Mouse (Mus musculus): ENCODE data around the gene Hoxb13. TPM values are rescaled to one million over a fixed set of nuclear protein-coding genes. Genes with fewer than 3 reads are reported as not detected.

The Hoxb13 gene
- polyA plus RNA-seq, 1 experiment from 2014 or later, result 1.1 TPM

- Histone ChIP-seq H3K36me3 (no peaks in the 10 kb centered on the region), H3K9me3 (no peaks in the 10 kb centered on the region), H3K27me3 (replicated peaks) (no peaks in the 10 kb centered on the region), H3K4me1 (no peaks in the 10 kb centered on the region), H3K4me2 (replicated peaks) (no peak overlapping the region), H3K27ac (no peak overlapping the region), H3K9ac (no peak overlapping the region), H3K4me3 (no peak overlapping the region)
- 37% methylated on average over 2 of the region's 2 CpGs for WGBS
- no peak for ATAC-seq (ENCODE audit: low FRiP score, low read depth)
Measured at GRCm38 (mm10) chr11:96223813-96224212, 29.7 kb downstream of the Hoxb13 start.

GRCm38 (mm10) chr11:96227676-96228075 lies 33.6 kb downstream of the Hoxb13 start:
- Histone ChIP-seq H3K27ac (no peak overlapping the region), H3K27me3 (replicated peaks) (no peaks in the 10 kb centered on the region), H3K36me3 (no peaks in the 10 kb centered on the region), H3K9me3 (no peaks in the 10 kb centered on the region), H3K9ac (no peak overlapping the region), H3K4me2 (replicated peaks) (no peak overlapping the region), H3K4me3 (no peak overlapping the region), H3K4me1 (no peaks in the 10 kb centered on the region)
- ATAC-seq (ENCODE audit: low FRiP score, low read depth), result no peak
- WGBS, result 84% methylated on average over 9 of the region's 9 CpGs

GRCm38 (mm10) chr11:96234906-96235305 lies 40.8 kb downstream of the Hoxb13 start:
- Histone ChIP-seq H3K4me1 (no peaks in the 10 kb centered on the region), H3K27me3 (replicated peaks) (peaks cover 10% of the 10 kb centered on the region; the same call in 1 of the 2 replicates), H3K9ac (no peak overlapping the region), H3K4me3 (no peak overlapping the region), H3K36me3 (no peaks in the 10 kb centered on the region), H3K9me3 (no peaks in the 10 kb centered on the region), H3K4me2 (replicated peaks) (no peak overlapping the region), H3K27ac (no peak overlapping the region)
- WGBS, result 4% methylated on average over 12 of the region's 12 CpGs
- no peak for ATAC-seq (ENCODE audit: low FRiP score, low read depth)

- Histone ChIP-seq H3K4me1 (no peaks in the 10 kb centered on the region), H3K27me3 (replicated peaks) (peaks cover 11% of the 10 kb centered on the region; the same call in 1 of the 2 replicates), H3K4me2 (replicated peaks) (no peak overlapping the region), H3K4me3 (no peak overlapping the region), H3K9me3 (no peaks in the 10 kb centered on the region), H3K27ac (no peak overlapping the region), H3K9ac (no peak overlapping the region), H3K36me3 (no peaks in the 10 kb centered on the region)
- WGBS, result under 1% methylated on average over 7 of the region's 7 CpGs
- ATAC-seq (ENCODE audit: low FRiP score, low read depth), result no peak
Measured at GRCm38 (mm10) chr11:96240211-96240610, 46.1 kb downstream of the Hoxb13 start.

Other genes starting within 250 kb of the Hoxb13 start
- 57.1 and 73.7 TPM in 2 replicates for gene Igf2bp1, start 188.4 kb upstream of the Hoxb13 start, polyA plus RNA-seq (2016; fragmentation: Nextera tagmentation; extraction: Ambion mirVana)
- not detected in 2 replicates for gene Gip, start 169.8 kb upstream of the Hoxb13 start, polyA plus RNA-seq (2016; fragmentation: Nextera tagmentation; extraction: Ambion mirVana)
- 130 and 134 TPM in 2 replicates for gene Snf8, start 159.4 kb upstream of the Hoxb13 start, polyA plus RNA-seq (2016; fragmentation: Nextera tagmentation; extraction: Ambion mirVana)
- gene Ube2z, start 128.9 kb upstream of the Hoxb13 start, polyA plus RNA-seq (2016; fragmentation: Nextera tagmentation; extraction: Ambion mirVana), result 35.1 and 42.2 TPM in 2 replicates
- 483 and 502 TPM in 2 replicates for gene Atp5g1, start 118.6 kb upstream of the Hoxb13 start, polyA plus RNA-seq (2016; fragmentation: Nextera tagmentation; extraction: Ambion mirVana)
- gene Calcoco2, start 82.4 kb upstream of the Hoxb13 start, polyA plus RNA-seq (2016; fragmentation: Nextera tagmentation; extraction: Ambion mirVana), result not detected in 2 replicates
- gene Ttll6, start 60.5 kb upstream of the Hoxb13 start, polyA plus RNA-seq (2016; fragmentation: Nextera tagmentation; extraction: Ambion mirVana), result not detected in 2 replicates
- 76.1 and 90.5 TPM in 2 replicates for gene Hoxb9, start 77.1 kb downstream of the Hoxb13 start, polyA plus RNA-seq (2016; fragmentation: Nextera tagmentation; extraction: Ambion mirVana)
- 35.7 and 53.3 TPM in 2 replicates for gene Hoxb8, start 87.6 kb downstream of the Hoxb13 start, polyA plus RNA-seq (2016; fragmentation: Nextera tagmentation; extraction: Ambion mirVana)
- 97.1 and 101 TPM in 2 replicates for gene Hoxb7, start 92.3 kb downstream of the Hoxb13 start, polyA plus RNA-seq (2016; fragmentation: Nextera tagmentation; extraction: Ambion mirVana)
- 145 and 151 TPM in 2 replicates for gene Hoxb6, start 98.2 kb downstream of the Hoxb13 start, polyA plus RNA-seq (2016; fragmentation: Nextera tagmentation; extraction: Ambion mirVana)
- gene Hoxb5, start 109.0 kb downstream of the Hoxb13 start, polyA plus RNA-seq (2016; fragmentation: Nextera tagmentation; extraction: Ambion mirVana), result 79.2 and 94.7 TPM in 2 replicates
- 10.2 and 15.1 TPM in 2 replicates for gene Hoxb4, start 124.0 kb downstream of the Hoxb13 start, polyA plus RNA-seq (2016; fragmentation: Nextera tagmentation; extraction: Ambion mirVana)
- gene Hoxb3, start 129.0 kb downstream of the Hoxb13 start, polyA plus RNA-seq (2016; fragmentation: Nextera tagmentation; extraction: Ambion mirVana), result 21.2 and 26.5 TPM in 2 replicates
- gene Hoxb2, start 156.2 kb downstream of the Hoxb13 start, polyA plus RNA-seq (2016; fragmentation: Nextera tagmentation; extraction: Ambion mirVana), result 109 and 119 TPM in 2 replicates
- gene Hoxb1, start 171.4 kb downstream of the Hoxb13 start, polyA plus RNA-seq (2016; fragmentation: Nextera tagmentation; extraction: Ambion mirVana), result 8.1 and 8.8 TPM in 2 replicates